ENCODE assay signal across 1 mouse cellular context in the genomic region with DNA sequence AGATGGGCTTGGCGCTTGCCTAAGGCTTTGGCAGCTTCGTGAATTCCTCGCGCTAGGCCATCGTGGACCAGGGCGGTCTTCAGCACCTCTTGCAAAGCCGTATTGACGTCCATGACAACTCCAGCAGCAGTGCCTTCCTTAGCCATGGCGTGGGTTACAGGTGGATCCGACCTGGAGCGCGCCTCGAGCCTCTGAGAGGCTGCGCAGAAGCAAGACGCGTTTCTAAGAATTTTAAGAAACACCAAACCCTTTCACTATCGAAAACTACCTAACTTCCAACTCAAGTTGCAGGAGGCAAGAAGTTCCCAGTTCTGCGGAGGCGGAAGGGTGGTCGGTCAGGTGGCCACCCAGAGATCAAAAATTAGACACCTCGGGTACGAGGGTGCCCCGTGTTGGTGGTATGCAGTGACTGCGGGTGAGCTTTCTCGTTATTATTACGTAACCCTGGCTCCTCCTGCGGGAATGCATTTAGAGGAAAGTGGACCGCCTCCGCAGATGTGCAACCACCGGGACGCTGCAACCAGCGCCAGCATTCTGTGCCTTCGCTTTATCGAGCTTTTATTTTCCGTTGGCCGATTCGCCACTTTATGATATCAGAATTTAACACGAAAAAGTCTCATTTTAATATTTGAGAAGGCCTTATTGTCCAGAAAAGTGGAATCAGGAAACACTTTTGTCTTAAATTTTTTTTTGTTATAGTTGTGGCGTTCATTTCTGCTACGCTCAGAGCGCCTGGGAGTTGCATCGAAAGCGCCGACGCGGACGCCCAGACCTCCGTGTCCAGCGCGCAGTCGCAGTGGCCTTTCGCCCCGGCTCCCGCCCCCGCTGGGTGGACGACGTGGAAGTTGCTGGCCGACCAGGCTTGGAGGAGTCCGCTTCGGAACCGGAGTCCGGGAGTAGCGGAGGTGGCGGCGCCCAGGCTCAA.
TF ChIP-seq lines count a peak whose summit lies in the region.

A gene (plus strand): TSS at position 288 of the 925 bp plus-strand sequence.

TF ChIP-seq in MEL, 35 proteins besides CTCF, POLR2A, EP300 and RAD21 (continued from another document):
- TF ChIP-seq MEF2A (IDR thresholded peaks at IDR 0.05; ENCODE audit: extremely low read depth, insufficient replicate concordance, low read depth, low read length, poor library complexity, severe bottlenecking): no peak
- peak; percentile 60; the same call in 1 of the 2 replicates for TF ChIP-seq MAZ (IDR thresholded peaks at IDR 0.05; ENCODE audit: low read depth, low read length)
- TF ChIP-seq UBTF (IDR thresholded peaks at IDR 0.05; ENCODE audit: borderline replicate concordance, insufficient read depth, low read depth, low read length): no peak
- TF ChIP-seq NELFE (IDR thresholded peaks at IDR 0.05; ENCODE audit: low read depth, low read length): peak; percentile 68
- TF ChIP-seq USF1 (IDR thresholded peaks at IDR 0.05; ENCODE audit: low read depth, low read length): peak; percentile 71
- no peak for TF ChIP-seq ZKSCAN1 (IDR thresholded peaks at IDR 0.05; ENCODE audit: low read depth, low read length)
- TF ChIP-seq GABPA (IDR thresholded peaks at IDR 0.05; ENCODE audit: low read depth, low read length): no peak
- no peak for TF ChIP-seq MAFK (IDR thresholded peaks at IDR 0.05; ENCODE audit: borderline replicate concordance, low read depth, low read length)
- no peak for TF ChIP-seq RCOR1 (IDR thresholded peaks at IDR 0.05; ENCODE audit: low read depth, low read length)
